Mouse (Mus musculus): Measurements from ENCODE around the gene Clasp2.
"Not testable (repeated sequence)": the region's sequence is repeated elsewhere in the genome, so short reads cannot be mapped to it uniquely, and the experiment has no call there.

The Clasp2 gene

GRCm38 (mm10) chr9:113758472-113758871 is 17.2 kb downstream of the Clasp2 start:
- DNase-seq, result no peak

- DNase-seq, result peak in 1 of 2 experiments; percentile 24
These were observed 18.4 kb downstream of the Clasp2 start for GRCm38 (mm10) chr9:113759684-113760083.

GRCm38 (mm10) chr9:113762389-113762788 is 21.1 kb downstream of the Clasp2 start:
- no peak for DNase-seq

GRCm38 (mm10) chr9:113763123-113763522 is 21.9 kb downstream of the Clasp2 start:
- DNase-seq, result no peak

- DNase-seq, result no peak
These were observed 29.4 kb downstream of the Clasp2 start for GRCm38 (mm10) chr9:113770640-113771039.

- no peak for DNase-seq
These were observed 39.6 kb downstream of the Clasp2 start for GRCm38 (mm10) chr9:113780863-113781262.

- DNase-seq, result no peak
These were observed 41.2 kb downstream of the Clasp2 start for GRCm38 (mm10) chr9:113782362-113783005.

- no peak for DNase-seq
These were observed 42.4 kb downstream of the Clasp2 start for GRCm38 (mm10) chr9:113783674-113784073.

- not testable (repeated sequence) for DNase-seq
These were observed 48.0 kb downstream of the Clasp2 start for GRCm38 (mm10) chr9:113789283-113789682.

GRCm38 (mm10) chr9:113792651-113793512 is 51.6 kb downstream of the Clasp2 start:
- DNase-seq, result peak; percentile 81 to 85

- peak; percentile 31 to 53 for DNase-seq
These were observed 52.2 kb downstream of the Clasp2 start for GRCm38 (mm10) chr9:113793513-113793905.

- no peak for DNase-seq
These were observed 52.7 kb downstream of the Clasp2 start for GRCm38 (mm10) chr9:113793966-113794365.

GRCm38 (mm10) chr9:113797206-113797605 is 55.9 kb downstream of the Clasp2 start:
- no peak for DNase-seq

- no peak for DNase-seq
These were observed 59.4 kb downstream of the Clasp2 start for GRCm38 (mm10) chr9:113800671-113801070.

GRCm38 (mm10) chr9:113802734-113803133 is 61.5 kb downstream of the Clasp2 start:
- peak; percentile 16 to 41 for DNase-seq

GRCm38 (mm10) chr9:113803751-113804150 is 62.5 kb downstream of the Clasp2 start:
- no peak for DNase-seq

GRCm38 (mm10) chr9:113805359-113805758 is 64.1 kb downstream of the Clasp2 start:
- no peak for DNase-seq

GRCm38 (mm10) chr9:113811327-113811726 is 70.1 kb downstream of the Clasp2 start:
- DNase-seq, result no peak

- peak; percentile 73 to 76 for DNase-seq
These were observed 70.8 kb downstream of the Clasp2 start for GRCm38 (mm10) chr9:113811957-113812670.

GRCm38 (mm10) chr9:113812671-113813001 is 71.4 kb downstream of the Clasp2 start:
- no peak for DNase-seq

GRCm38 (mm10) chr9:113813086-113813485 is 71.8 kb downstream of the Clasp2 start:
- peak; percentile 40 to 46 for DNase-seq

- no peak for DNase-seq
These were observed 74.6 kb downstream of the Clasp2 start for GRCm38 (mm10) chr9:113815836-113816235.

- peak in 1 of 2 experiments; percentile 18 for DNase-seq
These were observed 80.9 kb downstream of the Clasp2 start for GRCm38 (mm10) chr9:113822150-113822549.
